Mouse (Mus musculus) neutrophil, adult 5-6 weeks (primary cell): ENCODE data around the gene Ptbp1. TPM values are rescaled to one million over a fixed set of nuclear protein-coding genes. Genes with fewer than 3 reads are reported as not detected.
A peak's percentile ranks its signal among the peaks of the same experiment; 100 is the strongest.

Experiments used
- ATAC-seq: fragments of 151-379, 151-347 bp; 2 replicates; pipeline ENCODE4 v1.8.0; 2017; ENCODE audit warnings: mild to moderate bottlenecking, moderate TSS enrichment; ENCODE audit not compliant: insufficient number of reproducible peaks, poor library complexity, low FRiP score, severe bottlenecking; ENCODE audit errors: extremely low read depth
- total RNA-seq: library from RNA; stranded (forward); fragments of 200-1000 nt; gene quantifications from 2 replicates; pipeline ENCODE4 v1.2.3, GENCODE M21; 2017

The Ptbp1 gene
- total RNA-seq, 1 experiment from 2014 or later = 101 TPM

DNA sequence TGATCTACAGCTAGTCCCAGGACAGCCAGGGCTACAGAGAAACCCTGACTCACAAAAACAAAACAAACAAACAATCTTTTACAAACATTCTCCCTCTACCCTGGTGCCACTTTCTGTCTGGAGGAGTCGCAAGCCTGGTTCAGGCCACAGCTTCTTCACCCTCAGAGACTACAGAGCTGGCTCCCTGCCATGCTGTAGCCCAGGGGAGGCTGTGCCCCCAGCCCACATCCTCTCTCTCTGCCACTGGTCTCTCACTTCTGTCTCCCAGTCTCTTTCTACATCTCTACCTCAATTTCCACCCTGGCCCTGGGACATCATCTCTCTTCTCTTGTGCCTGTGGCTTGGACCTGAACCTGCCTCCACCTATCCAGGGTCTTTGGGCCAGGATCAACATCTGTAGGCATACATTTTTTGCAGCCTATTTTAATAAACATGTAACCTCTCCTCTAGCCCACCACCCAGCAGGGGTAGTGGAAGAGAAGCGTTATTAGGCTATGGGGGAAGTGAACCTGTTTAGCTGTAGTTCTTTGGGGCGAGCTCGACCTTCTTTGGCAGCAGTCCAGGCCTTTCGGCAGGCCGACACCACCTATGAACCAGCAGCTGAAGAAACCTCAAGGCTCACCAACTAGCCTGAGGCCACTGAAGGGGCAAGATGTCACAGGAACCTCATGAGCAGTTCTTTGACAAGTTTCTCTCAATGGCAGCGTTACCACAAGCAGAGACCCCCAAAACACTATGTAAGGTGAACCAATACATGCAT lies 22.0 kb upstream of the Ptbp1 start:
- ATAC-seq = no peak

DNA sequence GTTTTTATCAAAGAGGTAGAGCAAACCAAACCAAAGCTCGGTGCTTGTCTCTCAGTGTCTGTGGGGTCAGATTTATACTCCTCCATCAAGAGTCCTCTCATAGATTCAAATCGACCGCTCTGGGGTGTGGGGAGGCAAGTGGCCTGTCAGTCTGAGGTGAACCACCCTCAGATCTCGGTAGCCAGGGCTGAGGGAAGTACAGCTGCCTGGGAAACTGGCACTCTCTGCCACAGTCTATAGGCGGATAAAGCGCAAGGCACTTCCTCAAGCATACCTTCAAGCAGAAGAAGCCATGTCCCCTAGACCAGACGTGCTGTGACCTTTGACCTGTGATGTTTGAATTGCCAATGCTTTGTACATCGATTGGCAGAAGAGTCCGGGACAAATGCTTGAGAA lies 21.4 kb upstream of the Ptbp1 start:
- ATAC-seq = no peak

DNA sequence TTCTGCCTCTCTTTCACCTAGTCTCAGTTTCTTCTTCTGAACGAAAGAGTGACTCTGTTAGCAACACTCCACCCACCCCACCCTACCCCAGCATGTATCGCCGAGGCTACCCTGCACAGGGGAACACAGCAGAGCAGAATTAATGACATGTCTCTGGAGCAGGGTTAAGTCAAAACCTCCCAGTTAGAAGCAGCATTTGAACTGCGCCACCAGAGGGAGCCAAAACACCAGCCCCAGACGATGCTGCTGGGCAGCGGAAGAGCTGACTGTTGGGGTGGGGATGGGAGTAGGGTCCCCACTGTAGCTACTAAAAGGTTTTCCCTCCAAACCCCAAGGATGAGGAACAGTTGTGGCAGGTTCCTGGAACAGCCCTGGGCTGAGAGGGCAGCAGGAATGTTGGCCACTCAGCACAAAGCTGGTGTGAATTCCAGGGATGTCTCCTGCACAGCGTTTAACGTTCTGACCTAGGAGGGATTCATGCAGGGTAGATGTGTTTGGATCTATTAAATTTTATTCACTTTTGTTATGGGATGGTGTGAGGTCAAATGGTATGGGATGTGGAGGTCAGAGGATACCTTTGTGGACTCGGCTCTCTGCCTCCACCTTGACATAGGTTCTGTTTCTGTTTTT lies 19.3 kb upstream of the Ptbp1 start:
- ATAC-seq = peak; percentile 84

DNA sequence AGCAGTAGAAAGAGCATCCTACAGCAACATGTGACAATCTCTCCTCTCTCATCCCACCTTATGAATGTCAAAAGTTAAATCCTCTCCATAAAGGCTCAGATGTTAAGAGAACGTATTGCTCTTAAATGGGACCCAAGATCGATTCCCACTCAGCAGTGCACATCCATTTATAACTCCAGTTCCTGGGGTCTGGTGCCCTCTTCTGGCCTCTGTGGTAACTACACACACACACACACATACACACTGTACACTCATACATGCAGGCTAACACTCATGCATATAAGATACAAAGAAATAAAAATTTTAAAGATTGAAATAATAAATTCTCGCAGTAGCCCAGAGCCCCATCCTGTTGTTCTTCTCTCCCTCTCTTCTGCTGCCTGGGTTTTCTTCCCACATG lies 17.3 kb upstream of the Ptbp1 start:
- ATAC-seq = no peak

DNA sequence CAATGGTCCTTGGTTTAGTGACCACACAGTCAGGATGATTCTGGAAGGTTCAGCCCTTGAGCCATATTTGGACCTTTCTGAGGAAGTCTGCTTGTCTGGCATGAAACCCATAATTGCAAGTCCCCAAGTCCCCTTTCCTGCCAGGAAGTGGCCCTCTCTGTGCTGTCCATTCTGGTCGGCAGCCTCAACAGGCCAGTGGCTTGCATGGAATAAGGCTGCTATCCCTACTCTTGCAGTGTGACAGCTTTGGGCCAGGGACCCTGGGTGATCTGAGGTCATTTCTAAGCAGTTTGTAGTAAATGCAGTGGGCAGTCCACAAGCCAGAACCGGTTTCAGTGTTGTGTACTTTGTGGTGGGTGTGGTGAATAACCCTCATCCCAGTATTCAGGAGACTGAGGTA lies 16.1 kb upstream of the Ptbp1 start:
- no peak for ATAC-seq

DNA sequence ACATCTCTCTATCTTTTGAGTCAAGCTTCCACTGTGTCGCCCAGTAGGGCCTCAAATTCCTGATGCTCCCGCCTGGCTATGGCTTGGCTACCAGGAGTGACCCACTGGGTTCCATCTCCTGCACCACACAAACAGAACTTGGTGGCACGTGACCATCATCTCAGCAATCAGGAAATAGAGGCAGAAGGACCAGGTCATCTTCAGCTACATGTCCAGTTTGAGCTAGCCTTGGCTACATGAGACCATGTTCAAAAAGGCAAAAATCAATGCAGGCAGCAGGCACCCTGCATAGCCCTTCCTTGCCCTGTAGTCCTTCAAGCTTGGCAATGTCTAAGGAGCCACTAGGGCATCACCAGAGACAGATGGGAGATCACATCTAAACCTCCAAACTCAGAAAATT lies 14.1 kb upstream of the Ptbp1 start:
- ATAC-seq = no peak

DNA sequence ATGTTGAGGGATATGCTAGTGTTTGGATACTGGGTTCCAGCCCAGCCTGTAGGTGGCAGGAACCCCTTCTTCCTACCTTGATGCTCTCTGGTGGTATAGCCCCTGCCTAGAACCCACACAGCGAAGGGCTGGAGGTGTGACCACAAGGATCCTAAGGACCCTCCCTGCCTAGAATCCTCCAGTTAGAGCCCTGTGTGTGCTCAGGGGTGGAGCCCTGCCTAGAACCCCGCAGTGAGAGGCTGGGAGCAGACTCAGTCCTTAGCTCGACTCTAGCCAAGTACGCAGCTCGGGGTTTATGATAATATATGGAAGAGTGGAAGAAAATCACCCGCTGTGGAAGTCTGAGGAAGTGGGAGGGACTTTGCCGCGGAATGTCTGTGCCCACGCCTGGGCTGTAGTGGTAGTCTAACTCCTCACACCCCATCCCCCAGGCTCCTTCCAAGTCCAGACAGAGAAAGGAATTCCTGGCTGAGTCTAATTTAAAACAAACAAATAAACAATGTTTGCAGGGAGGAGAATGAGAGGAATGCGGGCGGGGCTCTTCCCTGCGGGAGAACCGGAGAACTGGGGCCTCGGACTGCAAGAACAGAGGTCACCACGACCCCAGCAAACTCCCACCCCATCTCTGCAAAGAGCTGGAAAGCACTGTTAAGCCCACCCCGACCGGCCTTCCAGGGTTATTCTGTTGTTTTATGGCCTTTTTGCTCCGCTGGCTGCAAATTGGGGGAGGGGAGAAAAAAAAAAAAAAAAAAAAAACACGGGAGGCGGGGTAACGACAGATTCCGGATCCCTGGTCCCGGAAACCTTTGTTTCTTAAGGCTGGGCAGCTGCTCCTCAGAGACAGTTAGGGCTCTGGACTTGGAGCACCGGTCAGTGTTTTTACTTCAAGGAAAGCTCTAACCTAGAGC lies 13.3 kb upstream of the Ptbp1 start:
- ATAC-seq = 0 out of 2 replicates have a peak, but pooled peaks have one; percentile 16

DNA sequence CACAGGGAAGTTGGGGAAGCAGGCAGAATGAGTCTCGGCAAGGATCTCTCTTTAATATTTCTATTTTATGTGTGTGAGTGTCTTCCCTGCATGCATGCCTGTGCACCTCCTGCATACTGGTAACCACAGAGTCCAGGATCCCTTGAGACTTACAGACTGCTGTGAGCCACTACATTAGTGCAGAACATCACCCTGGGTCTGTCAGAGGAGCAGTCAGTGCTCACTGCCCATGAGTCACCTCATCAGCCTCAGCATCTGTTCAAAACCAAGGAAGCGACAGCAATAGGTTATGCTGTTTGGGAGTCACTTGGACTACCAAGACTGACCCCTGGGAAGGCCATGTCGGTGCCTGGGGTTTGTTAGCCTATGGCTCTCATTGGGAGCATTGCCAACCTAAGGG lies 11.9 kb upstream of the Ptbp1 start:
- no peak for ATAC-seq

DNA sequence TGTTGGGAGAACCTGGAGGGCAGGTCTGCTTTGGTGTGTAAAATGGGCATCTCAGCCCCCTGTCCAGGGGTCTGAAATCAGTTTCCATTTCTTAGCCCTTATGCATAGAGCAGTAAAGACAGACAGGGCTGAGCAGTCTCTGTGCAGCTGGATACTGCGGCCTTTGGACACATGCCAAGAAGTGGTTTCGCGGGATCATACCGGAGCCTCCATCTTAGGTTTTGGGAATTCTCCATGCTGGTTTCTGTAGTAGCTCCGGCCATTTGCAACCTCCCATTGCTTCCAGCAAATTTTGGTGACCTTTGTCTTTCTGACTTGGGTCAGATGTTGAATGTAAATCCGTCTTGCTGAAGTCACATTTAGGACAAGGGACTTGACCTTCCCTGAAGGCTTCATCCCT lies 10.8 kb upstream of the Ptbp1 start:
- no peak for ATAC-seq

DNA sequence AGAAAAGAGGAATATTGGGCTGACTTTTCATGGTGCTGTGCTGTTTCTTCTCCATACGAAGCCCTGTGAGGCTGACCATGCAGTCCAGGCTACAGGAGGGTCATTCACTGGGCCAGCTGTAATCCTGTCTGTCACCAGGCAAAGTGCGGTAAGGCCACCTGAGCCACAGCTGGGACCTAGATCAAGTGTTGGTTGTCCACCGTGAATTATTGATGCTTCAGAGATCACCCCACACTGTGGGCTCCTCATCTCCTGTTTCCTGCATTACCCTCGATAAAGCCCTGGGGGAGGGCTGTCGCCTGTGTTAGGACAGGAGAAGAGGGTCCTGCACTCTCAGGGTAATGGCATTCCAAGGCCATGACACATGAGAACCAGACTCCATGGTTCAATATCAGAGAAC lies 7.7 kb upstream of the Ptbp1 start:
- no peak for ATAC-seq

DNA sequence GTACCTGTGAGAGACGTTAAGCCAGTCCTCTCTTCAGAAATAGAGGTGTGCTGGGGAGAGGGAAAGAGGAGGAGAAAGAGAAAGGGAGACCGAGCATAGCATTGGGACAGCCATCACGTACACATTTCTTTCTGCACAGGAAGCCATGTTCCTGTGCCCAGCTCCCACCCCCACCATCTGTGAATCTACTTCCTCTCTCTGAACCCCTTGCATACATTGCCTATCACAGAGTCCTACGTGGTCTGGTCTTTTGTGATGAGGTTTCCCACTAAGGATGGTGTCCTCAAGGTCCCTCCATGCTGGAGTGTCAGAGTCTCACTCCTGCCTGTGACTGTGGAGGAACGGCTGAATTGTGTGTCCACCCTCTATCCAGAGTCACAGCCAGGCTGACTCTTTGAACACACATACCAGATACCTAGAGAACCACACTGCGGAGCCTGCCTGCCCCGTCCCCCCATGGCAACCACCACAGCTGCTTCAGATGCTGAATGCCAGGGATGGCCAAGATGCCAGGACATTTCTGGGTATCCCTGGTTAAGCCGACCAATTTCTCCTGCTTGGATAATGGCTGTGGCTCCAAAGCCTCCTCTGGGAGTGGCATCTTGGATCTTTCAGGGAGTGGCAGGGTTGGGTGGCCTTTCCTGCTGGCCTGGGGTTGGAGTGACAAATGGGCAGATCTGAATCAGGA lies 4.1 kb upstream of the Ptbp1 start:
- no peak for ATAC-seq

DNA sequence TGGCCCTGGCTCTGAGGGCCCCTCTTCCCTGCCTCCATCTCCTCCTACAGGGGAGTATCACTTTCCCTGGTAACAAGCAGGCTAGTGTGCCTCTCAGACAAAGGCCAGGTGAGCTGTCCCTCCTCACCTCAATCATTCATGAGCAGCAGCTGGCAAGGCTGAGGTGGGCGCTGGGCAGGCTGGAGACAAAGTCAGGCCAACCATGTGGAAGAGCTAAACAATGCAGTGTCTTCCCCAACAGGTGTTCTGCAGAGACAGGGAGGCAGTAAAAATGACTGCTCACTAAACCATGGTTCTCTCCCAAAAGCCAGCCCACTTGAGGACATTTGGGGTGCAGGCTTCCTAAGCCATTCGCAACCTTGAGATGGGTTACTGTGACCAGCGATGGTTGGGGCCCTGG lies 2.6 kb upstream of the Ptbp1 start:
- ATAC-seq = no peak

DNA sequence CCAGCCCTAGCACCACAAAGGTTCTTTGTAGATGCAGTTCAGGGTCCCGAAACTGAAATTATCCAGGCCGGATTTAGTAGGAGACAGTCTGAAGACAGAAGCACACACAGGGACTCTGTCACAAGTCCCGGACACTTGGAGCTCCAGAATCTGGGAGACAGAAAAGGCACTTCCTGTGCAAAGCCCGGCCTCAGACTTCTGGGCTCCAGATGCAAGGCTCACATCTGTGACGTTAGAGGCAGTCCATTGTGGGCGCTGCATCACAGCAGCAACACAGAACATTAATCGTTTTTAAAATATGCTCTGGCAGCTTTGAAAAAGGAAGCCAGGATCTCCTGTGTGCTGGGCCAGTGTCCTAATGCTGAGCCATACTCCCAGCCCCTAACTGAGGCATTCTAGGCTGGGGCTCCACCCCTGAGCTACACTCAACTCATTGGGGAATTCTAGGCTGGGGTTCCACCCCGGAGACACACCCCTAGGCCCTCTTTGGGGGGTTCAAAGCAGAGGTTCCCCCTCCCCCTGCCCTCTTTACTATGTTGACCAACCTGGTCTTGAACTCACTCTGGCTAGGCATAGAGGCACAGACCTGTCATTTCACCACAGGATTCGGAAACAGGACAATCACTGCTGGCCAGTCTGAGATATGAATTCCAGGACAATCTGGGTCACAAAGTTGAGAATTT lies 2.0 kb upstream of the Ptbp1 start:
- ATAC-seq = no peak

DNA sequence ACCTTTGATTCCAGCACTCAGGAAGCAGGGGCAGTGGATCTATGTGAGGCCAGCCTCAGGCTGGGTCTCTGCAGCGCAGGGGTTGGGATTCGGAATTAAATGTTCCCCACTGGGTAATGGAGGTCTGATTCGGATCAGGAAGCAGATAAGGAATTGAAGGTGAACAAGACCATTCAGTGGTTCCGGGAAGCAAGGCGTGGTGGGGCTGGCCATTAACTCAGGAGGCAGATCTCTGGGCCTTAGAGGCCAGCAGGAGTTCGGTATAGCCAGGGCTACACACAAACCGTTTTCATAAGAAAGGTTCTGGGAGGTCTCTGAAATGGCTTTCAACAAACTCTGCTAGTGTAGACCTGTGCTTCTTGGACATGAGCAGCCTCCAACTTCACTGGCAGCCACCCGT lies 1.4 kb upstream of the Ptbp1 start:
- no peak for ATAC-seq

DNA sequence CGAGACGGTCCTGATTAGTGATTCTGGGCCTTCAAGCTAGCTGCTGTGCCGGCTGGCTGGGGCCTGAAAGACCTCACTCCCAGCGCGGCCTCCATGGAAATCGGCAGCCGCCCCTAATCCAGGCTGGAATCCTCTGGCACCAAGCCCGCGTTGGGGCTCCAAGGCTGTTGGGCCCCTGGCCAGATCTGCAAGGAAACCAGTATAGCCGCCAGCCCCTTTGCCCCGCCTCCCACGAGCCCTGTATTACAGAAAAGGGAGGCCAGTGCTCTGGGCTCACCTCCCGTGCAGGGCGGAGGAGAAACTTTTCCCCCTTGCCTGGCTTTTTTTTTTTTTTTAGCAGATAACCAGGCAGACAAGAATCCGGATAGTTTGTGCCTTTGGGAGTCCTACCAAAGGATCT lies 835 bp upstream of the Ptbp1 start:
- ATAC-seq = no peak

DNA sequence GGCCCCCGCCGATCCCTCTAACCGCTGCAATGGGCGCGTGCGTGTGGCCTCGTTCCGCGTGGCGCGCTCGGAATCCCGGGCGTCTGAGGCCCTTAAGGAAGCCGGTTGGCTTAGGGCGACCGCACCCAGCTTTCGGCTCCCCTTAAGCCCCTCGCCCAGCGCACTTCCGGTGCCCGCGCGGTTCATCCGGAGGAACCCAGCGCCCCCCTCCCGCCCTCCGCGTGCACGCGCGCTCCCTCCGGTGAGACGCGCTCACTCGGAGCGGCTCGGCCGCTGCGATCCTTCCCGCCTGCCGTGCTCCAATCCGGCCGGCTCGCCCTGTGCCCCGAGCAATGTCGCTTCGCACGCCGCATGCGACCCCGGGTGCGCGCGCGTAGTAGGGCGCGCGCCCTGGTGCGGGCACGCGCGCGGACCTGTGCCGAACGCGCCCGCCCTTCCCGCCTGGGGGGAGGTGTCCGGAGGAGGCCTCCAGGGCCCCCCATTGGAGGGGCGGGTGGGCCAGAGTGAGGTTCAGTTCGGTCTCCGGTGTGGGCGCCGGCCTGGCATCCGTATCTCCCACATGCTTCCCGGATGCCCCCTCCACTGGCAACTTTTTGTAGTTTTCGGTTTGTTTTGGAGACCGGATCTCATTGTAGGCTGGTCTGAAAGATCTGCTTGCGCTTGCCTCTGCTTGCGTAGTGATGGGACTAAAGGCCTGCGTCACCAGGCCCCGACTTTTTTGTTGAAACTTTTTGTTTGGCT lies 744 bp downstream of the Ptbp1 start:
- ATAC-seq = no peak

DNA sequence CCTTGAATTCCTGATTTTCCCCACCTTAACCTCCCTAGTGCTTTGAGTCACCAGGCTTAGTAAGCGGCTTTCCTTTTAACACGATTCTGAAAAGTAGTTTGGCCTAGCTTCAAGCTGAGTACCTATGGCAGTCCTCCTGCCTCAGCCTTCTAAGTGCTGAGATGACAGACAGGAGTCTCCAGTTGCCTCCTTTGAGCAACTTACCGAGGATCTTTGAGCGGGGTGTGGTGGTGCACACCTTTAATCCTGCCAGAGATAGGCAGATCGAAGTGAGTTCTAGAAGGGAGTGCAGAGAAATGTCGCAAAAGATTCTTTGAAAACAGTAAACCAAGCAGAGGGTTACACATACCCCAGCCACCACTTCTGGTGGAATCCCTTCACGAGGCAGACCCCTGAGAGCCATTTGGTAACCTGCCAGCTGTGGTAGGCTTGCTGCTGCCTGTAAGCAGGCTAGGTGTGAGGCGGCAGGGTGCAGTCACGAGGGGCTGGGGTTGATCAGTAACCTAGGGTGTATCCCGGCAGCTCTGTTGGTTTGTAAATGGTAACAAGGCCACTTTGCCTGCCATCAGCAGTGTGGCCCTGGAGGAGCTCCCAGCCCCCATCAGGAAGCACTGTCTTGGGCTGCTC lies 1.4 kb downstream of the Ptbp1 start:
- no peak for ATAC-seq

DNA sequence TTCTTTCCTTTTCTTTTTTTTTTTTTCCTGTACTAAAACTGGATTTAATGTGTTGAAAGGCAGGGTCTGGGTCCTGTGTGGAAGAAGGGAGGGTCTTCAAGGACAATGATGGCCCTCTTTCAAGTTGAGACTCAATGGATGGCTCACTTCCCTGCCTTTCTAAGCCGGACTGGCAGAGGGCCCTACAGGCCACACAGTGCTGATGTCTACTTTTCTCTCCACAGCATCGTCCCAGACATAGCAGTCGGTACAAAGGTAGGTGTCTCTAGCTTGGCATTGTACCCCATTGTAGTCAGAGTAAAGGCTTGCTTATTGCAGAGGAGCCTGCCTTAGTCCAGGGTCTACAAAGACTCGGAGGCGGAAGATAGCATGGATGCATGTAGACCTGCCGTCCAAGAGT lies 2.1 kb downstream of the Ptbp1 start:
- no peak for ATAC-seq
